Mouse (Mus musculus) right cerebral cortex, postnatal 10 days (tissue): ENCODE measurements at regions not wholly inside any gene's neighbourhood (a gene's known extent, or its start where the extent isn't known, plus 50 kb on each side); places are given as distances from the start of the nearest gene placed in this dataset.

ENCODE experiments used
- DNase-seq, 2 experiments: peaks; one replicate each; pipeline ENCODE4 v3.0.0; 2021; ENCODE audit warnings: low spot score in 2 of 2

DNA sequence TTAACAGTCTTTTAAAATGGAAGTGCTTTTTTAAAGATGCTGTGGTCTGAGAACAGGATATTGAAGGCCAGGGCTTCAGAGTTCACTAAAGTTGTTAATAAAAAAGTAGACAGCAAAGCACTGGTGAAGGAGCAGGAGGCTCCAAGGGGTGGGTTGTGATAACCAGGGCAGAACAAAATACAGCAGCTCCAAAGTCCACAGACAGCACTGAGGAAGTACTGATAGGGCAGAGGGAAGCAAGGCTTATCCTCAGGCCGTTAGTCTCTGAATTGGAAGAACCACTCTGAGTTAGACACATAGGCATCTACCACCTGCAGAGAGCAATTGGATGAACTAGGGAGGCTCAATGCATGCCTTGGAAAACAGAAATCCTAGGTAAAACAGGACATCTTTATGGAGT lies 62.1 kb downstream of the P2ry1 start:
- DNase-seq: no peak

DNA sequence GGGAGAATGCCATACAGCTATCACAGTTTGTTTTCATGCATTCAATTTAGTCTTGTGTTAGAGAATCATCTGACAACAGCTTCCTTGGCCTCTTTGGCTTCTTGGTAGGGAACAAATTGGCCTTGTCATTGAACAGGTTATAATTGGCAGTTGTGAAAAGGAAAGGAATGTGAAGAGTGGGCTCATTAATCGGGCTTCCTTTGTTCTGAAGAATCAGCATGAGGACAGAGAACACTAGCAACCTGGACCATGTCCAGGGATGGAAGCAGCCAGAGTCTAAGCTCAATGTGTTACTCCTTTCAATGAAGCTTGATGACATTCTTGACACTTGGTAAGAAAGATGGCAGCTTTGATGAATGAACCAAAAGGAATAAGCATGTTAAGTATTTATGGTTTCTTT lies 64.5 kb downstream of the P2ry1 start:
- no peak for DNase-seq

DNA sequence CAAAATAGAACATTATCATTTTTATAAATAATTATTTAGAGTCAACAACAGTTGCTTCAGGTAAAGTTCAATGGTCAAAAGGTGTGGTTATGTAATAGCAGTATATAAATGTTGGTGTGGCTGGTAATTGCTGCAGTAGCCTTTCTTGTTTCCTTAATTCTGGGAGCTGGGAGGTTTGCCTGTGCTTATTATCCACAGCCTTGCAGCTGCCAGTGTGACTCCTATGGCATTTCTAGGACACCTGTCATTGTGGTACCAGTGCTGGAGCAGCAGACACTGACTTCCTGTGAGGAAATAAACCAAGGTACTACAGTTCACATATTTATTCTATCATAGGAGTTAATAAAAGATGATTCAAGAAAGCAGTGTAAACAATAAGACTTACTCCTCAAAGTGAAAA lies 65.6 kb downstream of the P2ry1 start:
- DNase-seq: no peak

DNA sequence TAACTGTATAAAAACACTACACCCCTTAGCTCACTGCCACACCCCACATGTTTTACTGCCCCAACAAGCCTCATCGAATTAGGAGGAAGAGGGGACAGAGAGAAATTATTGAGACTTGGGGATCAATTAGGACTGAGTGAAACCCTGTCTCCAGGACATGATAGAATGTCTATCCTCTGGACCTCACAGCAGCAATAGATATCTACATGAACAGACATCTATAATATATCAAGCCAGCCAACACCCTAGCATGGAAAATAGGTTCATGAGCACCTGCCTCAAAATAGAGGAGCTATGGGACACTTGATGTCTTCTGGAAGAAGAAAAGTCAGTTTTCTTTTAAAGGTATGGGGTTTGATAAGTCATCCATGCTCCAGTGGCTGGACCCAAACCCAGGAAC lies 68.4 kb downstream of the P2ry1 start:
- DNase-seq: no peak

DNA sequence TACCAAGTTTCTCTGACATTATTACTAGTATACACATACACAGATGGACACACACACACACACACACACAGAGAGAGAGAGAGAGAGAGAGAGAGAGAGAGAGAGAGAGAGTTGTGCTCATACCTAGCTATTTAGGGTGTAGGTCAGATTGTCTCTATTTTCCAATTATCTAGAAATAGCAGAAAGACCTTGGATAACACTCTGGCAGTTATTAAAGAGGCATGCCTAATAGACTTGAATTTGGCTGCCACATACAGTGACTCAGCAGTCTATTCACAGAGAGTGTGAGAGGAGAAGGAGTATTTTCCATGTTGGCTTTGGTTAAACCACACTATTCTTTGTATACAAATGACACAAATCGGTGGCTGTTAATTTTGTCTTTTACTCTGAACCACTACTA lies 69.7 kb downstream of the P2ry1 start:
- DNase-seq: no peak

DNA sequence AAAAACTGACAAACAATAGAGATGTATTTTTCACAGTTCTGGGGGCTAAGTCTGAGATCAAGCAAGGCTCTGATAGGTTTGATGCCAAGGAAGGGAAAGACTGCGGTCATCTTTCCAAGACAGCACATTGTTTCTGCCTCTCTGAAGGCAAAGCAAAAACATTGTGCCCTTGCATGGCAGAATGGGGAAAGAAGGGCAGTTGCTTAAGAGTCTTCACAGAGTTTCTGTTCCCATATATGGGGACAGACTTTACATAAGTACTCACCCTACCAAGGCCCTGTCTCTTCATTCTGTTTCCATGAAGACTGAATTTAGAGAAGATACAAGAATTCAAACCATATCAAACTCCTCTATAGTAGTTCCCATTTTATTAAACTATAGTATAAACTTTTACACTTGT lies 70.5 kb downstream of the P2ry1 start:
- no peak for DNase-seq

DNA sequence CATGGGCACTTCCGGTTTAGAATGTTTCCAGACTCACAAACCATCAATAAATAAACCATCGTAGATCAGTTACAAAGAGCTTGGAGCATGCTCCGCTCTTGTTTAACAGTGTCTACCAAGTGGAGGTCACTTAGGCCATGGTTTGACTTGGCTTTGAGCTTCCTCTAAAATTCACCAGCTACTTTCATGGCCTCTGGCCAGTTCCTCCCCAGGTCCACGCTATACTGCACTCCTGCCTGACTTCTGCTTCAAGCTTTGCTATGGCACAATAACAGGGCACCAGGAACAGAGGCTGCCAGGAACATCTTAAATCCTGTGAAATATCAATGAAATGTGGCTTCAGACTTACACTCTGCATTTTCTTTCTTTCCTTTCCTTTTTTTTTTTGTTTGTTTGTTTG lies 71.2 kb downstream of the P2ry1 start:
- DNase-seq: no peak

DNA sequence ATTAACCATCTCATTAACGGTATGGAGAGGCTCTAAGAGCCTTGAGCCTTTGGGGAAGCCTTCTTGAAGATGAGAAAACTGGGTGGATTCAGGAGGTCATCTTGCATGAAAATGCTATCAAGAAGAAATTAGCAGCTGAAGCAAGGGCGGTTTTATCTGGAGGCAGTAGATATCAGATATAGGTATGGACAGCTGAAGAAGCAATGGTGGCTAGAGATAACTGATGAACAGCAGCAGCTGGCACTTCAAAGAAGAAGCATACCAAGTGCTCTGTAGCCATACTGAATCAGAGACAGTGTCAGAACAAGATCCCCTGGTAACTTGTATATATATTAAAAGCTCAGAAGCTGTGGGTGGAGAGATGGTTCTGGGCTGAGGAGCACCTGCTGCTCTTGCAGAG lies 73.2 kb downstream of the P2ry1 start:
- no peak for DNase-seq

DNA sequence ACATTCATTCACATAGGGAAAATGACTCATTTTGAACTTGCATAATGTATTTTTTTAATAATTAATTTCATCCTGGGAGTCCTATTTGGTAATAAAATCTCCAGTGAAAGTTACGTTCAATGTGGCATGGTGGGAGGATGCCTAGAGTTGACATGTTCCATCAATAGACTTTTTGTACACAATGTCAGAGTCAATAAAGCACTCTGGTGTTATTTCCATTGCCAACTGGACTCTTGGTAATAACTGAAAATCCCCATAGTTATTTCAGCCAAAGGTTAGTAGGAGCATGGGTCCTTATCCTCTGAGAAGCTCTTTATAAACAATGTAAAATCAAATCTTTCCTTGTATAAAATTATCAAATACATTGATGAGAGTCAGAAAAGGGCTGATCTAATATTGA lies 87.3 kb downstream of the P2ry1 start:
- DNase-seq: no peak

DNA sequence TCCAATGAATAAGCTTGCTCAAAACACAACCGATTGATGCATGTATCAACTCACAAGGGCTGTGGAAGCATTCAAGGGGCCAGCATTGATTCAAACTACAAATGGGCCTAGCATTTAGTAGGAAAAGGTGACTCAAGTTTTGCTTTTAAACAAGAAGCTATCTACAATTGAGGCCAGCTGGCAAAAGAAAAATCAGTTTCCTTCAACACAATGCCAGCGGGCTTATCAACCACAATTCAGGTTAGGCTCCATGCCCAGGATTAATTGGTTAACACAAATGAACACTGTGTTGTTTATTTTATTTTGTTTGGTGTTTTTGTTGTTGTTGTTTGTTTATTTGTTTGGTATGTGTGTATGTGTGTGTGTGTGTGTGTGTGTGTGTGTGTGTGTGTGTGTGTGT lies 89.4 kb downstream of the P2ry1 start:
- no peak for DNase-seq

DNA sequence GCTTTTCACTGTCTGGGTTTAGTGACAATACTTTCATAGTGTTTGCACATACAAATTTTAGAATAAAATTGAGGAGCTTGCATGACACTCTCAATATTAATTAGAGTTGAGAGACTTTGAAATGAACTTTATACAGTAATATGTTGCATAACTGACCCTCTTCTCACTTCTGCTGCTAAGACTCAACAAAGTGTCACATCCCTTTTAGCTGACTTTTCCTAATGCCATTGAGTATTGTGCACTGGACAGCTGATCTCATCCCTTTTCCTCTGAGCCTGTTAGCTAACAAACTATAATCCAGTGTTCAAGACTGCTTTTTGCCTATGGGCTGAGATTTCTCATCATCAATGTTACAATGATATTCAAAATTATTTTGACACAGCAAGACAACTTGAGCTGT lies 113.8 kb downstream of the P2ry1 start:
- no peak for DNase-seq

DNA sequence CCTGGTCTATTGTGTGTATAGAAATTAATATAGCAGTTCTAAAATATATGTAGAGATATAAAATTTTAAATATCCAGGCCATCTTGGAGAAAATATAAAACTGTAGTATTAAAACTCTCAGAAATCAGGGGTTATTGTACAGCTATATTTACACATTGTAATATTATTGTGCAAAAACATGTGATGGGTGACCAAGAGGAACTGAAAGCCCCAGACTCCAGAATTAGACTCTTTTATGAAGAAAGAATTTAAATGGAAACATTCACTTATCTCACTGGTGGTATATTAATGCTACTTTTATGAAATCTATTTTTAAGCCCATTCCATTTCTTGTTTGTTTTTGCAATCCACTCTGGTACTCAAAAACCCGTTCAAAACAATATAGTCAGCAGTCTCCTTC lies 130.5 kb downstream of the P2ry1 start:
- DNase-seq: no peak

DNA sequence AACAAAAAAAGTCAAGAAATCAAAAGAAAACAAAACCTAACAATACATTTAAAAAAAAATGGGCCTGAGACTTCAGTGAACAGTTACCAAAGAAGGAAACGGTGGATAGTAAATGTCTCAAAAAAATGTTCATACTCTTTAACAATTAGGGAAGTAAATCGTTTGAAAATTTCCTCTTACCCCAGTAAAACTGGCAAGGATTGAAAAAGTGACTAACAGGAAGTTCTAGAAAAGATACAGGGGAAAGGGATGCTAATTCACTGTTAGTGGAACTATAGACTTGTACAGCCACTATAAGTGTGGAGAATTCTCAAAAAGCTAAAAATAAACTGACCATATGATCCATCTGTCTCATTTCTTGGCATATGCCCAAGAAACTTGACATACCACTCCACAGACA lies 151.5 kb downstream of the P2ry1 start:
- DNase-seq: no peak

DNA sequence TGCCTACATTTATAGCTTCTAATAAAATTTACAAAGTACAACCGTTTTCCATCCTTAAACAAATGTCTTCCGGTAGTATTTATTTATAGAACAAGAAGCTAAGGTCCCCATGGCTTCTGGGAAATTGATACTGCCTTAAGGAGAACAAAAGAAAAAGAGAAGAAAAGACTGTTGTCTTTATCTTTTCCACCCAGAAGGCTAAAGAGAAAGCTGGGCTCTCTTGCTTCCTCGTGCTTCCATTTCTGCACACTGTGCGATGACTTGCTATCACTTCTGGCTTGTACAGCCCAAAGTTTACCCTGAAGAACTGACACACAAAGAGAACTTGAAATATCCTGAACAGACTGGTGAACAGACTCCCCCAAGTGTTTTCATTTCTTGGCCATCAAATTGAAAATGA lies 157.2 kb downstream of the P2ry1 start:
- DNase-seq: no peak

DNA sequence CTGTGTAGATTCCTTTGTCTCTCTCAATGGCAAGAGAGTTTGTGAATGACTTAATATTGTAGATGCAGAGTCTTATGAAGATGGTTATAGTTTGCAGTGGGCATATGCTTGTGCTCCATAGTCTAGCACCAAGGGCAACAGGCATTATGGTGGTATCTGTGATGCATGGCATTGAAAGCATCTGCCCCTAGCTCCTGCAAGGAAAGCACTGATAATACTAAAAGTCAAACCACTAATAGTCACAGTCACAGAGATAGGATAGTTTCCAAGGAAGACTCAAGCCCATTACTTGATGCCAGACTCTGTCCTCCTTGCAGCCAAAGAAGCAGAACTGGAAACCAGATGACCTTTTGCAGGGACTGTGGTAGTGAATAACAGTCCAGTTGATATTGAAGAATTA lies 158.8 kb downstream of the P2ry1 start:
- no peak for DNase-seq

DNA sequence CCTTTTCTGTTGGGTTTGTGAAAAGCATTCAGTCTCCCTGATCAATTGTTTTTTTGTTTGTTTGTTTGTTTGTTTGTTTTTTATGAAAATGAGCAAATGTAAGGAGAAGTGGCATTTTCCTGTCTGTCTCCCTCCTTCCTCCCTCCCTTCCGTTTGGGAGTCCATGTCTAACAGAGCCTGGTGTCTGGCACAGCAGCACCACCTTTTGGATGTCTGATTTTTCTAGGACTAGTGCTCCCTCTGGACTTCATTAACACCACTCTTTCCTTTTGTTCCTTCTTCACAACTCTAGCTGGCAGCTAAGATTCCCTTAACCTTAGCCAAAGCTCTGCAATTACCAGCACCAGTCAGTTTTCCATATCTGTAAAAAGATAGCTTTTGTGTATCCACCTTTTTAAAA lies 175.6 kb upstream of the Rap2b start:
- peak in 1 of 2 experiments; percentile 34 for DNase-seq

DNA sequence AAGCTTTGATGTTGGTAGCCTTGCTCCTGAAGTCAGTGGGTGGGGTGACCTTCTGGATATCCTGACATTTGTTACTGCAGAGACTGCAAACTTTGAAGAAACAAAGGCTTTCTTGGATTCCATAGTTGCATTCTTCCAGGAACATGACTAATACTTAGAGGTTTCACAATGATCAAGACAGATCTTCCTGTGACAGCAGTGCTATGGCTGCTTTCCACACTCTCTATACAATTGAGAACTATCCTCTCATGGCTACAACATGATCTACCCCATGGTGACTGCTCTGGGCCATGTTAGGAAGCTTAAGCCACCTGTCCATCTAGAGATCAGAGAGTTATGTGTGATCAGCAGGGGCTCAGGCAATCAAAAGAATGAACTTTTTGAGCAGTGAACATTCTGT lies 172.8 kb upstream of the Rap2b start:
- DNase-seq: no peak

DNA sequence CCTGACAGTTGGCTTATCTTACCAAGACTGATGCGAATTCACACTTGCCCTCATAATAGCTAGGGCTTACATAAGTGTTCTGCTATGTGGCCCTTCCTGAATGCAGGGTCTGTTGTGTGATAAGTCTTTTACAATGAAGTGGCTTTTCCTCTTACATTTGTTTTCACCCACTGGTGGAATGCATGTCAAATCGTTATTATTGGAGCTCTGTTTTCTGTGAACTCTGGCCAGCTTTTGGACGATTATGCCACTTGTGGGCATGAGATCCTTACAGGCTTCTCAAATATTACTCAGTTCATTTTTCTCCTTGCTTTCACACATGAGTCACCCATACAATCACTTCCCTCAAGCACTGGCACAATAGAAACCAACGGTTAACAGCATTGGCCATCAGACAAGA lies 144.9 kb upstream of the Rap2b start:
- DNase-seq: no peak

DNA sequence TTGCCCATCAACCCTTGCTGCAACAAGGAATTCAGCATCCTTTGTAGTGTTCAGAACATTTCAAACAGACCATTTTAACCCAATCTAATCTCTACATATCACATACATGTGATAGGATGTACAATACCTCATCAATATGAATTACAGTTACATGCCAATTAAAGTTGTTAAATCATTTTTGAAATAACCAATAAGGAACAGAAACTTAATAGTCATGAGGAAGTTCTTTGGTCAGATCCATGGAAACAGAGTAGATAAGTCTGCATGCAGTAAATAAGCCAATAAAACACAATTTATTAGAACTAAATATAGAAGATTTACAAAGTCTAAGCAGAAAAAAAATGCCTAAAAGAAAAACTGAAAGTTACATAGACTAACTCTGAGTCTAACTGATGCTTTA lies 136.9 kb upstream of the Rap2b start:
- DNase-seq: no peak

DNA sequence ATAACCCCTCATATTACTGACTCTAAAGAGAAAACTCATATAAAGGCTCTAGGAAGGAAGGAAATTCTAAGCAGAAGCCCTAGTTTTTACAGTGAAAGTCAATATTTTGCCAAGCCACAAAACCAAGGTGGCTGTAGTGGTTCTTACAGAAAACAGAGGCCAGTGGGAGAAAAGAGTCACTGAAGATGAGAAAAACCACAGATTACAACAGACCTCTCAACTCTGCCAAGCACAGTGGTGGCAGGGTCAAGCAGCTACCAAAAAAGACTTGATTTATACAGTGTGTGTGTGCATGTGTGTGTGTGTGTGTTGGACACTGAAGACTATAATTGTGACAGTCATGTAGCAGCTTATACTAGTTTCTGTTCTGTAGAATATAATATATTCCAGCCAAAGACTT lies 136.4 kb upstream of the Rap2b start:
- DNase-seq: no peak

DNA sequence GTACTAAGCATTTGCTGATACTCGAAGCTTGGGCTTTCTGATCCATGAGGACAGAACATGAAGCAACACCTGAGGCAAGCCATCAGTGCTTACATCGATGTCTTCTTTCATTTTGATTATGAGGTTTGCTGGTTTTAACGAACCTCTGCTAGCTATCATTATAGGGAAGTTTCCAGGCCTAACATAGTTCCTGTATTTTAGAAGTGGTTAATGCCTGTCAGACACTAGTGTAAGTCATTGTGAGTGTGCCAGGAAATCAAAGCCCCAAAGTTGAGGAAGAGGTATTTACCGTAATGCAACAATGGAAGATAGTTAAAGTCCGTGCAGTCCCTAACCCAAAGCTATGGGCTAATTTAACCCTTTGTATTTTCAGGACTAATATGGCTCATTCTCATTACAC lies 120.1 kb upstream of the Rap2b start:
- no peak for DNase-seq

DNA sequence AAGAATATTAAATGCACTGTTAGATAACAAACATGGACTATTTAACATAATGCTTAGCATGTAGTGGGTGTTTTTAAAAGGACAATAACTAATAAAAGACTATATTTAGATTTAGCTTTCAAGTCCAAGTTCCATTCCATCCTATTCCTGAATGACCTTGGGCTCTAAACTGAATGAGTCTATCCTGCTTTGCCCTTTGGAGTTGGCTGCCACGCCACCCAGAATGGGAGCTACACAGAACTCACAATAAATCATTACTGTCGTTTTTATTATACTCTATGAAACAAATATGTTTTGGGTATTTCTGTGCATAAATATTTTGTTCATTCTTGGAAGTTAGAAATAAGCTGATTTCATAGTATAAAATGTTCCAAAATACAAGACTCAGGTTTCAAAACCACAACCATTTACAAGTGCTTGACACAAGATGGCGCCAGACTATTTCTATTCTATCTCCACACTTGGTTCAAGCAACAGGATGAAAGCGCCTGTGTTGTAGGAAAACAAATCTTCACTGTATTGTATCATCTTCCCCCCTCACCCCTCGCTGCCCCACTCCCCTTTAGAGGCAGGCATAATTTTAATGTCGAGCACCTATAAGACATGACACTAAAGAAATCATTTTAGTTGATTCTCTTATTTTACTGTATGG lies 117.4 kb upstream of the Rap2b start:
- peak; percentile 60 to 73 for DNase-seq

DNA sequence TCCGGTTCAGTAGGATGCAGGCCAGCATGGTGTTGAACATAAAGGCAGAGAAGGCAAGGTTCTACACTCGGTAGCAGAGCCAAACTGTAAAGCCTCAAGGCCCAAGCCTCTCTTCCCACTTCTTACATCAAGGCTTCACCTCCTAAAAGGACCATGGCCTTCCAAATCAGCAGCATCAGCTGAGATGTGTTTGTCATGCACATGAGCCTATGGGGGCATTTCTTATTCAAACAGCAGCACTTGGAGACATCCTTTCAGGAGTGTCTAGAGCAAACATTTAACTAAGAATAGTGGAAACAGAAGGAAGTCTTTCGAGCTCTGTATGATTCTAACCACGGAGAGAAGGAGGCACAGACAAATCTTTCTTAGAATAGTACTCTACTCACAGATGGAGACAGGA lies 115.0 kb upstream of the Rap2b start:
- no peak for DNase-seq

DNA sequence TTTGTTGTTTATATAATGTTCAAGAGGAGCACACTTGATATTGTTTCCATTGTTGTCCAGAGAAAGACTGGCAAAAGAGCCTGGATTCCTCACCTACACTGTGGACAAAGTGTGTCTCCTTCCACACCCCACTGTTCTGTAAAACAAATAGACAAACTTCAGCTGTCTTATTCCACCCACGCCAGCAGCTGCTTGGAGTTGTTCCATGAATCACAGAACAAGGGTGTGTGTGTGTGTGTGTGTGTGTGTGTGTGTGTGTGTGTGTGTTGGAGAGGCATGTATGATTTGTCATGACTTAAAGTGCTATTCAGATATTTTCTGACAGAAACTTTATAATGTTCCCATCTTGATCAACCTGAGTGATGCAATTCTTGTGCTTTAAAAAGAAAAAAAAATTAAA lies 114.1 kb upstream of the Rap2b start:
- DNase-seq: peak in 1 of 2 experiments; percentile 31

DNA sequence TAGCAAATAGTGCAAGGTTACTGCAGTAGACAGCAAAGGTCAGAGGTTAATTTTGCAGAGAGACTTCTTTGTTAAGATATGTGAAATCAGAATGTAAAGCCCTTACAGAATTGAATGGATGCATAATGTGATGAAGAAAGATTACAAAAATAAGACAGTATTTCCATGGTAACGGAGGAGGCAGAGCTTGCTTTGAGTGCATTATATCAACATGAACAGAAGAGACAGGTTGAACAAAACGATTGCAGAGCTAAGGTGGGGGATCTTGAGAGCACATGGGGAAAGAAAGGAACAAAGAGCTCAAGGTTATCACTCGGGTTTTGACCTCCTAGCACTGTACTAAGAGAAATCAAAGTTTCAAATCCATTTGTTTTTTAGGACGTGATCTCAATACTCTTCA lies 106.2 kb upstream of the Rap2b start:
- no peak for DNase-seq
